Mouse (Mus musculus): ENCODE results near the gene Zfp872. TPM values are rescaled to one million over a fixed set of nuclear protein-coding genes. Genes with fewer than 3 reads are reported as not detected.
"Not testable (repeated sequence)": the region's sequence is repeated elsewhere in the genome, so short reads cannot be mapped to it uniquely, and the experiment has no call there.

Zfp872 gene
- polyA plus RNA-seq (2017; shearing (Covaris generic)), result not detected

DNA sequence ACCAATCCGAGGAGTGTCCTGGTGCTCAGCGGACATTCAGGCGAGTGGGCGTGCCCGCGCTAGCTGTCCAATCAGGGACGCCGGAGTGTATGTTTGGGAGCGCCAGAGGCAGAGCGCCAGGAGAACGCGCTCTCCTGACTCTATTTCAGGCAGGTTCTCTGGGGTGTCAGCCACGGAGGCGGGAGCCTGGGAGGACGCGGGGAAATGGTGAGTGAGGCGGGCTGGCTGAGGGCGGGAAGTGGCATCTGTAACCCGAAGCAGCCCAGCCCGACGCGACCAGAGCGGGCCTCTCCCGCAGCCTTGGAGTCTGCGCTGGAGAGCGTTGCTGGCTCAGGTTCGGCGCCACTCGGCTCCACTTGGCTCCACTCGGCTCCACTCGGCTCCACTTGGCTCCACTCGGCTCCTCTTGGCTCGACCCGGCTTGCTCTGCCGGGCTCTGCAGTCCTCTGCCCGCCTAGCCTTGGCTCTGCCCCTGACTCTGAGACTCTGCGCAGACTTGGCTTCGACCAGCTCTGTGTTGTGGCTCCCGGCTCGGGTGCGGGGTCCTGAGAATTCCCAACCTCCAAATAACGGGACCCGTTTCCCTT, at the start of gene Zfp872:
TSS of gene Zfp872 (plus strand) at position 66 of the 587 bp plus-strand sequence.
- no peak for ATAC-seq

DNA sequence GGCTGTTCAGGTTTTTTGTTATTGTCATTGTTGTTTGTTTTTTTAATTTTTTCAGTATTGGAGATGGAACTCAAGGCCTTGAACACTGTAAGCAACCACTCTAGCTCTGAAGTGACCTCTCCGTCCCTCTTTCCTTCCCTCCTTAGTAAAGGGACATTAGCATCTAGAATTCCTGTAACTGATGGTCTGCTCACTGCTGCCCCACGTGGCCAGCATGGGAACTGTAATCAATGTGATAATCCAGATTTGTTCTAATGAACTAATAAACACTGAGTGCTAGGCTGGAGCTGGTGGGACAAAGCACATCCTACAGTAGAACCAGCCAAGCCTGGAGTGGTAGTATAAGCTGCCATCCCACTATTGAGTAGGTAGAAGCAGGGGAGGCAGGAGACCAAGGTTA, 49.4 kb upstream of the Zfp872 start:
- no peak for ATAC-seq

DNA sequence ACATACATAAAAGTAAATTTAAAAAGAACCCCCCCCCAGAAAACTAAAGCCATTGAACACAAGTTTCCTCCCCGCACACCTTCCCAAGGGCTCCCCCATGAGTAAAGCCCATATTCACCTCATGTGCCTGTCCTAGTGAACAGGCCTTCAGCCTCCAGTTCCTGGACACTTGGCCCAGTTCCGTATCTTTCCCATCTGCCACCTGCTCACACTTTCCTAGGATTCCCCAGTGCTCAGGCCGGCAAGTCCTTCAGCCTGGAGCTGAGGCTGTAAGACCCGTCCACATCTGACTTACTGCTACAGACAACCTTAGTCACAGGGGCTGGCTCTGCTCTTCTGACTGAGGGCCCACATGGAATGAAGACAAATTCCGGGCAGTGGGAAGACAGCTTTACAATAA, 48.1 kb upstream of the Zfp872 start:
- ATAC-seq, result no peak

DNA sequence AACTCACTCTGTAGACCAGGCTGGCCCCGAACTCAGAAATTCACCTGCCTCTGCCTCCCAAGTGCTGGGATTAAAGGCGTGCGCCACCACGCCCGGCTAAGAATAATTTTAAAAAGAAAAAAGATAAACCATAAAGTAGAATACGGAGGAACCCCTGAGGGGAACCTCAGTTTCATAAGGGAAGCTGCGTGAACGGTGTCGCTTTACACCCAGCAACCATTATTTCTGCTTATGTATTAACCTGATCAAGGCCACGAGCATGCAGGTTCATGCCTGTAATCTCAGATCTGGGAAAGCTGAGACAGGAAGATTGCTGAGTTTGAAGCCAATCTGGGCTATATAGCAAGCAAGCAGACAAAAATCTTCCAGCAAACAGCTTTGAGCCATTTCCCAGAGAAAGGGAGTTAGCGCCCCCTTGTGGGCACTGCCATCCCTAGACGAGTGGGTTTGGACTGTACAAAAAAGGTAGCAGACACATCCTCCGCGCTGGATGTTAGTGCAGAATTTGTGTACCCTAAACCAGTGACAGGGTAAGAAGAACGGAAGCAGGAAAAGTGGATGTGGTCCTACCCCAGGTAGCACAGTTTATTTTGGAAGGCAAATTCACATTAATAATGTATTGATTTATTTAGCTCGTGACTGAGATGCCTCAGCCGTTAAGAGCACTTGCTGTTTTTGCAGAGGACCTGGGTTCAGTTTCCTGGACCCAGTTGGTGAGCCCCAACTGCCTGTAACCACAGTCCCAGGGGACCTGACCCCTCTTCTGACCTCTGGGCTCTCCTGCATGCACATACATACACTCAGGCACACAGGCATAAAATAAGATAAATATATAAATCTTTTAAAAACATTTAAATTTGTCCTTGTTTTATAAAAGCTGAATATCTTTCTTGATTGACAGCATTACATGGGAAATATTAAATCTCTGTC, 44.5 kb upstream of the Zfp872 start:
- ATAC-seq, result peak; percentile 86

DNA sequence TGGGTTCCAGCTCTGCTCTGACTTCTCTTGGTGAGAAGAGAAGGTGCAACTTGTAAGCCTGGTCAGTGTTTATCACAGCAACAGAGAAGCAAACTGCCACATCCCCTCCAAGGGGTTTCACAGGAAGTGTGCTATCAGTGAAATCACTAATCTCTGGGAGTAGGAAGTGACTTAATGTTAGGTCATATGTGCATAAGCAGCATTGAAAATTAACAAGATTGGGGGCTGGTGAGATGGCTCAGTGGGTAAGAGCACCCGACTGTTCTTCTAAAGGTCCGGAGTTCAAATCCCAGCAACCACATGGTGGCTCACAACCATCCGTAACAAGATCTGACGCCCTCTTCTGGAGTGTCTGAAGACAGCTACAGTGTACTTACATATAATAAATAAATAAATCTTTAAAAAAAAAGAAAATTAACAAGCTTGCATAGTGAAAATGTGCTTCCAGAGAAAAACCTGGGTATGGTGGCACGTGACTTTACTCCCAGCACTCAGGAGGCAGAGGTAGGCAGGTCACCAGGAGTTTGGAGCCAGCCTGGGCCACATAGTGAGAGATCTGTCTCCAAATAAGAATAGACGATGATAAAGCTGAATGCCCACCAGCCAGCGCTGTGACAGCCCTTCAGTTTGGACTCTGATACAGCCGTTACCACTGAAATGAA, 43.5 kb upstream of the Zfp872 start:
- ATAC-seq, result no peak

DNA sequence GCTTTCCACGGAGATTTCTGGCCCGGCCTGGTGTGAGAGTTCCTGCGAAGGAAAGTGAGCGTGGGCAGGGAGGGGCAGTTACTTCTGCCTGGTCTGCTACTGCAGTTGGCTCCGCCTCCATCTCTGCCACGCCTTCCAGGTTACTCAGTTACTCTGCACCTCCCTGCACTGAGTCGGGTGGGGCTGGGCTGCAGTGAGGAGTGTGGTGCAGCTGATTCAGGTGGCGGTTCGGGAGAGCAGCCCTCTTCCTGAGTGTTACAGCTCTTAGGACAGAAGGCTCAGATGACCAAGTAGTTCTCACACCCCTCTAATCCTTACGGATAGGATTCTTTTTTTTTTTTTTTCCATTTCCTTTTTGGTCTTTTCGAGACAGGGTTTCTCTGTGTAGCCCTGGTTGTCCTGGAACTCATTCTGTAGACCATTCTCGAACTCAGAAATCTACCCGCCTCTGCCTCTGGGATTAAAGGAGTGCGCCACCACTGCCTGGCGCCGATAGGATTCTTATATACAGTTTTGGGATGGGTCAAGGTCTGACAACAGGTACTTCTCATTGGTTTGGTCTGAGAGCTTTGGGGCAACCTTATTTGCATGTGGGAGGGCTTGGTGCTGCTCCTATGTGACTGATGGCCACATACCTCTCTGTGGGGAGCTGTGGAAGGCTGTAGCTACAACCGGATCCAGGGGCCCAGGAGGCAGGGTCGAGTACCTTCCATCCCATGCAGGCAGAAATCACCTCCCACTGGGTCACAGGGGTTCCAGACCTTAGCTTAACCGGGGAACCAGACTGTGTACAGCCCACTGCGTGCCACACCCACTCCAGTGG, 38.3 kb upstream of the Zfp872 start:
- ATAC-seq, result no peak

DNA sequence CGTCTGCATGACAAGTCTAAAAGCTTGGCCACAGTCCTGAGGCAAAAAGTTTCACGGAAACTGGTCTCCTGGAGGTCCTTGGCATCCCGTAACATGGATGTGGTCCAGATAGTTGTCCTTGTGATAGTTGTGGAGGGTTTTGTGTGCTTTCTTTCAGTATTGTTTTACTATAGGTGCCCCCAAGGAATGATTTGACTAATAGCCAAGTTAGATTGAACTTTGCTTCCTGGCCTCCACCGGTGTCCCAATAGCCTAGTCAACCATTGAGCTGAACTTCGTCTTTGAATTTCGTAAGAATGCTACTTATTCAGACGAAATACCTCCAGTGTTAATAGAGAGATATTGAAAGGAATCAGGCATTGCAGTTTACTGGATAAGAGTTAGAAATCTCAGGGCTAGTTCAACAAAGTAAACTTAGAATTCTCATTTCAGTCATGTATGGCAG, 37.6 kb upstream of the Zfp872 start:
- not testable (repeated sequence) for ATAC-seq

DNA sequence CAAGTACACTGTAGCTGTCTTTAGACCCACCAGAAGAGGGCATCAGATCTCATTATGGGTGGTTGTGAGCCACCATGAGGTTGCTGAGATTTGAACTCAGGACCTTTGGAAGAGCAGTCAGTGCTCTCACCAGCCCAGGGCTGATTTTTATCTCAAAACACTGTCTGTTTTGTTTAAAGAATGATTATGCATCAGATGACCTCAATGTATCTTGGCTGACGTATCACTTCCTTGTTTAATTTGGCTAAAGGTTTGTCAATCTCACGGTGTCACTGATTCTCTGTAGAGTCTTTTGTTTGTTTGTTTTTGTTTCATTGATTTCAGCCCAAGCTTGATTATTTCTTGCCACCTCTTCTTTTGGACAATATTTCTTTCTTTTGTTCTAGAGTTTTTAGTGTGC, 36.9 kb upstream of the Zfp872 start:
- no peak for ATAC-seq

DNA sequence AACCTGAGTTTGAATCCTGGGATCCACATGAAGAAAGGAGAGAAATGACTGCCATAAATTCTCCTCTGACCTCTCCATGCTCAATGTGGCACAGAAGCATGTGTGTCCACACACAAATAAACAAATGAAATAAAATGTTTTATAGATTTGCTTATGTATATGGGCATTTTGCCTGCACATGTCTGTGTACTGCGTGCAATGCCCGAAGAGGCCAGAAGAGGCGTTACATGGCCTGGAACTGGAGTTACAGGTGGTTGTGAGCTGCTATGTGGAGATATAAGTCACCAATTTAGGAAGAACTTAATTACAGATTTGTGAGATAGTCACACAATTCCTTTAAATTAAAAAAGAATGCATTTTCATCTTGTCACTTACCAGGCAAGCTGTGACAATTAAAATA, 34.1 kb upstream of the Zfp872 start:
- ATAC-seq, result no peak

DNA sequence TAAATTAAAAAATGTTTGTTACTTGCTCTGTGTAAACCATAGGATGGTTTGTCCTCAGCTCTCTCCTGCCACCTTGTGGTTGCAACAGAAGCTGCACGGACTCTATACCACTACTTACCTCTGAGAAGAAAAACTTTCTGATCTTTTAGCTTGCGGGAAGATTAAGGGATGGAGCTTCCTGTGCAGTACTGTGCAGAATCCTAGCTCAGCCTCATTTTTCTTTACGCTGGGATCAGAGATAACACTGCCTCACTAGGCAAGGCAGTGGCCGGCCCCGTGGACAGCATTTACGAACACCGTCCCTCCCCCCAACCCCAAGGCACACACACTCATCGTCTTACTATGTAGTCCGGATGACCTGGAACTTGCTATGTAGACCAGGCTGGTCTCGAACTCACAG, 32.3 kb upstream of the Zfp872 start:
- ATAC-seq, result peak; percentile 58

DNA sequence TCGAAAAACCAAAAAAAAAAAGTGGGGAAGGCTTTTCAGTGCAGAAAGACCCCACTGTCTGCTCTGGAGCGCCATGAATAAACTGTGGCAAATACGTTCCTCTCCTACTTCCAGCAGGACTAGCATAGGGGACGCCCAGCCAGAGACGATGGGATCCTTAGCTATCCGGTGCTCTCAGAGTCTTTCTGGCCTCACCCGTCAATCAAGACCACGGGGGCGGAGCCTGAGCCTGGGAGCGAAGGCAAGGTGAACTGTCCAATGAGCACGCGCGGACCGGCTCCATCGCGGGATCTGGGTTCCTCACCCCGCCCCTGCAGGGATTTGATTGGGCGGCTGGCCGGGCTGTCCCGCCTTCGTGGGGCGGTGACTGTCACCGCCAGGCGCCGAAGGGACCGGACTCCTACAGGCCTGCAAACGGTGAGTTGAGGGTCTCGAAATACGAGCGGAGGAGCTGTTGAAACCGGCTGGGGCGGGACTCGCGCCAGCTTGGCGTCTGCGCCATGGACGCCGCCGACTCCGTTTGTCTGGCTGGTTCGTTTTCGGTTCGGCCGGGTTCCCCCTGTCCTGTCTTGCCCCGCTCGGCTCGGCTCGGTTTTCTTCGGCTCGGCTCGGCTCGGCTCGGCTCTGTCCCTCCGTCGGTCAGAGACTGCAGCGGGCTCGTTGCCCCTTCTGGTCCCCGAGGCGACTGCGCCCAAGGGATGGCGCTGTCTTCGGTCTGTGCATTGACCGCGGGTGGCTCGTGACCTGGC, 31.2 kb upstream of the Zfp872 start, which contains the start of gene Pigyl:
TSS of gene Pigyl (plus strand) at position 350 of the 749 bp plus-strand sequence.
- ATAC-seq, result peak; percentile 93

DNA sequence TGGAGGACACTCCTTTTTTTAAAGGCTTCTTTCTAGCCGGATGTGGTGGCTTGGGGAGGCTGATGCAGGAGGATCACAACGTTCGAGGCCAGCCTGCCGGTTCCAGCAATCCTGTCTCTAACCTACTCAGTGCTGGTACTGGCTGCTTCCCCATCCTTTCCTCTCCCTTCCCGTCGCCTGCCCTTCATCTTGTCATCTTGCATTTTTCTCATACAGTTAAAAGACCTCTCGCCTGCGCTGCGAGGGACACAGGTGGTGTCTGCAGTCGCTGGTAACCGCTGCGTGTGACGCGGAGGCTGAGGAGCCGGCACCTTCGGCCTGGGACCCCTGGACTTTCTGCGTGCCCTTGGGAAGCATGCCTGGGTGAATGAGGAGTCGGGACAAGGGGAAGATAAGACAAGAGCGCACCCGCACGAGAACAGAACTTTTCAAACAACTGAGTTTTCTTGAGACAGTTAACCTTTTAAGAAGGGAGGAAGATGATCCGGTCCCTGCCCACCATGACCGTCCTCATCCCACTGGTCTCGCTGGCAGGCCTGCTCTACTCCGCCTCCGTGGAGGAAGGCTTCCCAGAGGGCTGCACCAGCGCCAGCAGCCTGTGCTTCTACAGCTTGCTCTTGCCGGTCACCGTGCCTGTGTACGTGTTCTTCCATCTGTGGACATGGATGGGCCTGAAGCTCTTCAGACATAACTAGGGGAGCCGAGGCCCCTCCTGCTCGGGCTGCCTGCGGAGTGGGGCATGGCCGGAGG, 30.2 kb upstream of the Zfp872 start:
- no peak for ATAC-seq

DNA sequence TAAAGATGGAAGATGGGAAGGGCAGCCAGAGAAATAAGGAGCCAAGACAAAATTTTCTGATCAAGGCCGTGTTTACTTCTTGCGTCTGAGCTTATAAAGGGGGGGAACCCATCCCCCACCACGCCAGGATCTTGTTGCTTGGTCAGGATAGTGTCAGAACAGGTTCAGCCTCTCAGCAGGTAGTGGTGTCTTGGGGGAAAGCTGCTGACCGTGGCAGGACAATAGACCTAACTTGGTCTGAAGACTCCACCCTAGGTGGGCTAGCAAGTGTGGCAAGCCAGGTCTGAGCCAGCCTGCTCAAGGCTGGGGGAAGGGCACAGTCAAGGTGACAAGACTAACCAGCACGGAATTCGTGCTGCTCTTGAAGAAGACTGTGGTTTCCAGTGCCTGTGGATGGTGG, 26.6 kb upstream of the Zfp872 start:
- no peak for ATAC-seq

DNA sequence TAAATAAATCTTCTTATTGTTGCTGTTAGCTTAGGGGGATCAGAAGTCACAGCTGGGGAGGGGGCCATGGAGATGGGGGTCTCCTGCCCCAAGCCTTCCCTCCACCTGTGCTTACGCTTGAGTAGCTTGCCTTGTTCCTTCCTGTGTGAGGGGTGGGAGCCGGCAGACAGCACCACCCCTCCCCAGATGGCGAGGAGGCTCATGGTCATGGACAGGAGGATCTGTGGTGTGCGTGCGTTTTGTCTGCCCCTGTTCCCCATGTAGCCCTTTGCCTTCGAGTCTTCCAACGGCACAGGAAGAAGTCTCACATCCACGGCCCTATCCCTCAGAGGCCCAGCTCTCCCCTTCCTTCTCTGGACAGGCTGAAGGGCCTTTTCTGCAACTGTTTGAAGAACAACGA, 25.6 kb upstream of the Zfp872 start:
- ATAC-seq, result no peak

DNA sequence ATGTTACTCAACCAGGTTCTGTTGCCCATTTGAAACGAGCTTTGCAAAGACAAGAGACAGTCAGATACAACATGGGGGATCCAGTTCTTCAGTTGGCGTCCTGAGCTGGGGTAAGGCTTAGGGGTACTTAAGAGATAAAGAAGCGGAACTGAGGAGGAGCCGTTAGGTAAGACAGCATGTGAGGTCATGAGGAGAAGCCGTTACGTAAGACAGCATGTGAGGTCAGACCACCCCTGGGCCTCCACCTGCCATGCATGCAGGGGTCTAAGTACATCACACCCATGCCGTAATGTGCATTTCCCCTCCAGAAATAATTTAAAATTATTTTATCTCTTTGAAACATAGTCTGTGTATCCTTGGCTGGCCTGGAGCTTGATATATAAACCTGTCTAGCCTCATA, 25.0 kb upstream of the Zfp872 start:
- no peak for ATAC-seq

DNA sequence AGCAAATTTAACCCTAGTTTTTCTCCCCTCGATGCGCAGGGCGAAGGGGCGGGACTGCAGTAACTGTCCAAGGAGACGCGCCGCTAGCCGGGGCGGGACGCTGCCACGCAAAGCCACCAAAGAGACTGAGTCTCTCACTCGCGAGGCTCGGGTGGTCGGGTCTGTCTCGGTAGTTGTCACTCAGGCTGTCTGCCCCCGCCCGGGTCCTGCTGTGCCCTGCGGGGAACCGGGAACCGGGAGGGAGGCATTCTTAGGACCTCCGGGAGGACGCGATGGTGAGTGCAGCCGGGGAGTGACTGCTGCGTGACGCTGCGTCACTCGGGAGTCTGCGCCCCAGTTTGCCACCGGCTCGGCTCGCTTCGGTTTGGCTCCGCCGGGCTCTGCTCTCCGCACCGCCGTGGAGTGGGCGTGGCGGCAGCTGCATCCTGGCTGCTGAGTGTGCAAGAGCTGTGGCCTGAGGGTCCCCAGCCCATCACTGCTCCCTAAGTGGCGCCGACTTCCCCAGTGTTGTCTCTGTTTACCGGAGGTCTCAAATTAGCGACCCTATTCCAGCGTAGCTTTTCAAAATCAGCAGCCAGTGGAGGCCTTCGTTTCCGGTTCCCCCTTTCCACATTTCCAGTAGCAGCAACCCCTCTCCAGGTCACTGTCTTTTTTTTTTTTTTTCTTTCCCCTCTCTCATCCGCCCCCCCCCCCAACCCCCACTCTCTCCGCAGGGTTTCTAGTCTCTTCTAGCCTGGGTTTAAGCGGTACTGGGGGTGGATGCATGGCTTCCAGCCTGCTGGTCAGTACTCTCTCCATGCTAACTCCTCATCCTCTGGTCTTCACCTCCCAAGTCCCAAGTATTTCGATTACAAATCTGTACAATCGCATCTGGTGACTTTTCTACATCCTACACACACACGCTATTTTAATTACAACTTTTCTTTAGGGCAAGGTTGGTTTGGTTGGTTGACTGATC, 22.9 kb upstream of the Zfp872 start:
- ATAC-seq, result peak; percentile 82

DNA sequence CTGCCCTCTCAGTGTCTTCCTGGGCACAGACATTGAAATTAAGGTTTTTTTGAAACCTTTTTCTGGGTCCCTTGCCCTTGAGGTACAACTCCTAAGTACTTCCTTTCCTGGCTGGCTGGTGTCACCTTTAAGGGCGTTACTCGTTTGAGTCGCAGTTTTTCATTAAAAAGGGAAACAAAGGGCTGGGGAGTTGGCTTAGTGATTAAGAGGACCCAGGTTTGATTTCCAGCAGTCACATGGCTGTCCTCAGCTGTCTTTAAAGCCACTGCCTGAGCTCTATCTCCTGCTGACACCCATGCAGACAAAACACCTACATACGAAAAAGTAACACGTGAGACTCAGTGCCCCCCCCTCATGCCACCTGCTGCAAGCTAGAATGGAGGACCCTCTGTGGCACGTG, 21.9 kb upstream of the Zfp872 start:
- ATAC-seq, result no peak

DNA sequence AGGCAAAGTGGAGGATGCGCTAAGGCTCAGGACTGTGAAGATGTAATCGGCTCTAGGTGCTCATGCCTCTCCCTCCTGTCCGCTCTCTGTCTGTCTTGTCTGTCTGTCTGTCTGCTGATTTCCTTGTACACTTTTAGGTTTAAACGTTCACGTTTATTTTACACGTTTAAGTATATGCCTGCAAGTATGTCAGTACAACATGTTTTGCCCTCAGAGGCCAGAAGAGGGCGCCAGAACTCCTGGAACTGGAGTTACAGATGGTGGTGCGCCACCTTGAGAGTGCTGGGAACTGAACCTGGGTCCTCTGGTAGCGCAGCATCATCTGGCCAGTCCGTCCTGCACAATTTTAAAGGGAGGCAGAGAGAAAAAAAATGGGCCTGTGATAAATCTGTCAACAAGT, 21.2 kb upstream of the Zfp872 start:
- ATAC-seq, result no peak

DNA sequence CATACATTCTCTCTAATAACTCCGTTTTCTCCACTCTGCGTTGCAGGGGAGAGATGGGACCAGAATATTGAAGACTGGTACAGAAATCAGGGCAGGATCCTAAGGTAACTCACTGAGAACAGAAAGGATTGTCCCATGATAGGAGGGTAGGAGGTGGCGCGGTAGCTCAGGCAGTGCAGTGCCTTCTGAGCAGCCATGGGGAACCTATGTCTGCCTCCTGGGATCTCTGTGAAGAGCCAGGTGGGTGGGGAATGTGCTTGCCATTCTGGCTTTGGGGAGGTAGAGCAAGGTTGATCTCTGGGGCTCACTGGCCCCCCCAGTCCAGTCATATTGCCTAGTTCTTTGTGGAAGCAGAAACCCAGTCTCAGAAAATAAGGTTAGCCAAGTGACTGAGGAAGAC, 20.1 kb upstream of the Zfp872 start:
- ATAC-seq, result no peak

DNA sequence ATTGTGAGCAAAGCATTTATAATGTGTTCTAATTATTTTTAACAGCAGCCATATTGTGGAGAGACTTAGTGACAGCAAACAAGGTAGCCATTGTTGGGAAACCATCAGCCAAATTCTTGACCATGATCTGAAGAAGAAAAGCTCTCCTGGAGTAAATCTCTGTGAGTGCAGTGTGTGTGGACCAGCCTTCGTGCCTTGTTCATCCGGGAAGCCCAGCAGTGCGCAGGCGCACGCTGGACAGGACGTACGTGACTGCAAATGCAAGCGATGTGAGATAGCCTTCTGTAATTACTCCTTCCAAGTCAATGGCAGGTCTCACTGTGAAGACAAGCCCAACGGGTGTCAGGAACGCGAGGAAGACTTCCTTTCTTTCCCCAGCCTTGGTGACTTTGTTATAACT, 18.6 kb upstream of the Zfp872 start:
- no peak for ATAC-seq
